Mouse (Mus musculus) thymus, adult 2 months (tissue): ENCODE results near the gene Ccdc8. TPM values are rescaled to one million over a fixed set of nuclear protein-coding genes. Genes with fewer than 3 reads are reported as not detected.
A peak's percentile ranks its signal among the peaks of the same experiment; 100 is the strongest.

Experiments
- DNase-seq: peaks from one replicate; pipeline ENCODE4 v3.0.0; 2021
- H3K27ac ChIP-seq: fragments of 200-500 bp; 2 replicates; pipeline ENCODE4 v1.5.1; 2012; ENCODE audit warnings: low read length, control low read depth; ENCODE audit not compliant: control insufficient read depth, insufficient read depth
- H3K27me3 ChIP-seq: fragments of 200-500 bp; 2 replicates; pipeline ENCODE4 v1.6.1; 2012; ENCODE audit warnings: mild to moderate bottlenecking, low read length, moderate library complexity, mixed read lengths; ENCODE audit not compliant: control insufficient read depth, insufficient read depth
- H3K36me3 ChIP-seq: fragments of 200-500 bp; 2 replicates; pipeline ENCODE4 v1.6.1; 2012; ENCODE audit warnings: mild to moderate bottlenecking, low read length, moderate library complexity; ENCODE audit not compliant: control insufficient read depth, insufficient read depth
- H3K4me1 ChIP-seq: fragments of 200-500 bp; replicated peaks from 2 replicates; pipeline ENCODE4 v1.6.1; 2012; ENCODE audit warnings: low read length; ENCODE audit not compliant: control insufficient read depth, insufficient read depth
- H3K4me3 ChIP-seq: fragments of 200-500 bp; 2 replicates; pipeline ENCODE4 v1.5.1; 2012; ENCODE audit warnings: mild to moderate bottlenecking, low read length, control low read depth, moderate library complexity; ENCODE audit not compliant: control insufficient read depth, insufficient read depth
- CTCF ChIP-seq: fragments of 200-500 bp; IDR thresholded peaks from 2 replicates; pipeline ENCODE4 v1.5.1; 2012; ENCODE audit warnings: mild to moderate bottlenecking, control low read depth, low read length, moderate library complexity, borderline replicate concordance; ENCODE audit not compliant: control insufficient read depth, poor library complexity, insufficient read depth; ENCODE audit errors: extremely low read depth
- POLR2A ChIP-seq: fragments of 200-500 bp; IDR thresholded peaks from 2 replicates; pipeline ENCODE4 v1.6.1; 2012; ENCODE audit warnings: mild to moderate bottlenecking, low read length, control low read depth, moderate library complexity; ENCODE audit not compliant: control insufficient read depth, poor library complexity, insufficient read depth; ENCODE audit errors: extremely low read depth
- WGBS: fragments of 180-500 bp; shearing (Covaris S2); methylation state at CpG from one replicate; pipeline ENCODE4 v1.1.7; 2018; 5-methylcytosine and 5-hydroxymethylcytosine counted together
- polyA plus RNA-seq: library from polyadenylated mRNA; depleted of rRNA; stranded (reverse); fragments of >200 nt; gene quantifications from 2 replicates; pipeline ENCODE4 v1.2.3, GENCODE M21; 2012; rRNA removed

Gene Ccdc8
- polyA plus RNA-seq: 1.5 and 2.0 TPM in 2 replicates

- WGBS: 98% methylated on average over 5 of the region's 5 CpGs
- Histone ChIP-seq H3K4me3 (no peak within 1 kb of the TSS), H3K27ac (no peak within 1 kb of the TSS)
These were observed at the start of gene Ccdc8 for GRCm38 (mm10) chr7:16992451-16992807. Gene Ccdc8, plus strand, starts transcription at chr7:16992708.

DNA sequence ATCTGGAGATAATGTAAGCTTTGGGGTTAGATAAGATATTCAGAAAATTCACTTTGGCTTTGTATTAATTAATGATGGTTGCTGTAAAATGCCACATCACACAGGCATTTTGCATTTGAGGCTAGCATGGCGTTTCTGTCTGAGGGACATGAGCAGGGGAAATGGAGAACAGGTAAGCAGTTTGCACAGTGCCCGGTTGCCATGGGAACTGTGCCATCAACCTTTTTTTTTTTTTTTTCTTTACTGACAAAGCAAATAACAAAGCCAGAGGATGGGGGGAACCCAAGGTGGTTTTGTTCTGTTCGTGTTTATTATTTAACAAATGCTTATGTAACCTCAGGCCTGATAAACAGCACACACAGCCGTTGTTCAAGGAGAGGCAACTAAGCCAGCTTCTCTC lies 49.6 kb upstream of the Ccdc8 start:
- no peak for DNase-seq
- H3K4me3 ChIP-seq: no peak overlapping the region
- no peaks in the 10 kb centered on the region for H3K36me3 ChIP-seq
- peaks cover 20% of the 10 kb centered on the region; the same call in 1 of the 2 replicates for H3K27me3 ChIP-seq
- WGBS: 64% methylated on average over 4 of the region's 4 CpGs
- no peak for TF ChIP-seq CTCF
- no peak for TF ChIP-seq POLR2A
- H3K27ac ChIP-seq: no peak overlapping the region
- H3K4me1 ChIP-seq: peaks cover 33% of the 10 kb centered on the region

More at GRCm38 (mm10) chr7:16992451-16992807, at the start of gene Ccdc8:
- peaks cover 38% of the 10 kb centered on the region for H3K4me1 ChIP-seq
- no peak for TF ChIP-seq CTCF
- TF ChIP-seq POLR2A: no peak
- no peaks in the 10 kb centered on the region for H3K36me3 ChIP-seq
- no peaks in the 10 kb centered on the region; the same call in 1 of the 2 replicates for H3K27me3 ChIP-seq
- no peak for DNase-seq

GRCm38 (mm10) chr7:16944061-16944807 lies 48.3 kb upstream of the Ccdc8 start, which contains the start of gene Pnmal2:
Gene Pnmal2, plus strand, starts transcription at chr7:16944682.
- 26% methylated on average over 36 of the region's 36 CpGs for WGBS
- TF ChIP-seq CTCF (peak; percentile 63; the same call in 1 of the 2 replicates), POLR2A (peak; percentile 69)
- Histone ChIP-seq H3K4me1 (peaks cover 33% of the 10 kb centered on the region), H3K36me3 (no peaks in the 10 kb centered on the region), H3K4me3 (peak within 1 kb of the TSS; percentile 68), H3K27me3 (peaks cover 20% of the 10 kb centered on the region; the same call in 1 of the 2 replicates), H3K27ac (peak within 1 kb of the TSS; percentile 32)
- peak; percentile 91 for DNase-seq

DNA sequence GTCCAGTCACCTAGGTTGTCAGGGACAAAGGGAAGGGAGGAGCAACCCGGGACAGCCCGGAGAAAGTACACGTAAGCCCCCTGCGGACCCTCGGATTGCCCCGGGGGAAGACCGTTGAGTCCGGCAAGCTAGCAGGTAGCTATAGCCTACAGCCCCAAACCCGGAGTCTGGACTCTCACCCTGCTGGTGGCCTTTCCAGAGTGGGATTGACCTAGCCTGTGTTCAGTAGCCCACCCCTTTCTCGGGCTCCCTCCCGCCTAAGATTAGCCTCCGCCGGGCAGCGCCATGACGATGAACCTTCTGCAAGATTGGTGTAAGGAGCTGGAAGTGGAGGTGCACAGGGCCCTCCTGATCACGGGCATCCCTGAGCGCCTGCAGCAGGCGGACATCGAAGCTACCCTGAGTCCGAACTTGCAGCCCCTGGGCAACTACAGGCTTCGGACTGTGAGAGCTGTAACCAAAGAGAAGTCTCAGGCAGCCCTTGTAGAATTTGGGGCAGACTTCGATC lies 47.6 kb upstream of the Ccdc8 start:
- no peak overlapping the region for H3K27ac ChIP-seq
- no peaks in the 10 kb centered on the region for H3K36me3 ChIP-seq
- WGBS: 9% methylated on average over 22 of the region's 22 CpGs
- H3K4me1 ChIP-seq: peaks cover 36% of the 10 kb centered on the region
- 0 out of 2 replicates have a peak, but pooled peaks have one; percentile 1 for TF ChIP-seq CTCF
- no peak for TF ChIP-seq POLR2A
- DNase-seq: no peak
- peaks cover 20% of the 10 kb centered on the region; the same call in 1 of the 2 replicates for H3K27me3 ChIP-seq
- H3K4me3 ChIP-seq: peak overlapping the region; percentile 68

- no peak for DNase-seq
- 31% methylated on average over 17 of the region's 17 CpGs for WGBS
- H3K4me1 ChIP-seq: peaks cover 38% of the 10 kb centered on the region
These were observed 47.1 kb upstream of the Ccdc8 start for GRCm38 (mm10) chr7:16945419-16945818.

GRCm38 (mm10) chr7:16946441-16947348 lies 45.8 kb upstream of the Ccdc8 start:
- 6% methylated on average over 52 of the region's 53 CpGs for WGBS
- H3K4me1 ChIP-seq: peaks cover 40% of the 10 kb centered on the region
- H3K36me3 ChIP-seq: no peaks in the 10 kb centered on the region
- TF ChIP-seq POLR2A (no peak), CTCF (no peak)
- peaks cover 20% of the 10 kb centered on the region; the same call in 1 of the 2 replicates for H3K27me3 ChIP-seq
- DNase-seq: no peak
- H3K27ac ChIP-seq: no peak overlapping the region
- no peak overlapping the region for H3K4me3 ChIP-seq

More at GRCm38 (mm10) chr7:16945419-16945818, 47.1 kb upstream of the Ccdc8 start:
- Histone ChIP-seq H3K4me3 (peak overlapping the region; percentile 68), H3K27me3 (peaks cover 20% of the 10 kb centered on the region; the same call in 1 of the 2 replicates), H3K27ac (no peak overlapping the region), H3K36me3 (no peaks in the 10 kb centered on the region)
- no peak for TF ChIP-seq CTCF
- TF ChIP-seq POLR2A: no peak

- H3K4me3 ChIP-seq: no peak overlapping the region
- 33% methylated on average over 22 of the region's 22 CpGs for WGBS
- no peak overlapping the region for H3K27ac ChIP-seq
These were observed 45.1 kb upstream of the Ccdc8 start for GRCm38 (mm10) chr7:16947349-16947895.

More at GRCm38 (mm10) chr7:16947349-16947895, 45.1 kb upstream of the Ccdc8 start:
- peaks cover 40% of the 10 kb centered on the region for H3K4me1 ChIP-seq
- peaks cover 20% of the 10 kb centered on the region; the same call in 1 of the 2 replicates for H3K27me3 ChIP-seq
- DNase-seq: no peak
- no peaks in the 10 kb centered on the region for H3K36me3 ChIP-seq
- TF ChIP-seq CTCF (no peak), POLR2A (no peak)
